Mouse (Mus musculus) MEL (cell line): Measurements from ENCODE around the gene Lemd1. TPM values are rescaled to one million over a fixed set of nuclear protein-coding genes. Genes with fewer than 3 reads are reported as not detected.

Experiments used
- DNase-seq: peaks from one replicate; pipeline ENCODE4 v3.0.0; 2011; ENCODE audit warnings: low read depth, low spot score
- H3K27ac ChIP-seq: 2 replicates; pipeline ENCODE4 v1.5.1; 2012; ENCODE audit warnings: low read depth, mild to moderate bottlenecking, control low read depth, low read length, moderate library complexity; ENCODE audit not compliant: control insufficient read depth
- H3K27me3 ChIP-seq, 2 experiments: fragments of 150-350 bp in 1 of 2; sonication (generic) in 1 of 2; 2 replicates each; pipeline ENCODE4 v1.6.1; 2012; ENCODE audit warnings: low read length in 2 of 2, mild to moderate bottlenecking in 2 of 2, improper control_type of control experiment in 1 of 2, moderate library complexity in 1 of 2; ENCODE audit not compliant: insufficient read depth in 2 of 2, control insufficient read depth in 1 of 2
- H3K36me3 ChIP-seq, 2 experiments: 2 replicates each; pipeline ENCODE4 v1.6.1; 2012 to 2014; ENCODE audit warnings: low read length in 2 of 2, improper control_type of control experiment in 1 of 2, inconsistent platforms in 1 of 2, mild to moderate bottlenecking in 1 of 2; ENCODE audit not compliant: insufficient read depth in 2 of 2, control insufficient read depth in 1 of 2
- H3K4me1 ChIP-seq, 2 experiments: fragments of 150-350 bp in 1 of 2; sonication (generic) in 1 of 2; 2 replicates each; pipeline ENCODE4 v1.6.1; 2012; ENCODE audit warnings: low read length in 2 of 2, improper control_type of control experiment in 1 of 2, mild to moderate bottlenecking in 1 of 2; ENCODE audit not compliant: insufficient read depth in 2 of 2, control insufficient read depth in 1 of 2
- H3K4me3 ChIP-seq, 2 experiments: fragments of 150-350 bp in 1 of 2; sonication (generic) in 1 of 2; 2 replicates each; pipeline ENCODE4 v1.5.1; 2012; ENCODE audit warnings: low read depth in 2 of 2, low read length in 2 of 2, mild to moderate bottlenecking in 2 of 2, moderate library complexity in 2 of 2, control low read depth in 1 of 2, improper control_type of control experiment in 1 of 2; ENCODE audit not compliant: control insufficient read depth in 1 of 2, insufficient read depth in 1 of 2
- H3K79me2 ChIP-seq: 2 replicates; pipeline ENCODE4 v1.6.1; 2012; ENCODE audit warnings: mild to moderate bottlenecking, low read length, moderate library complexity; ENCODE audit not compliant: control insufficient read depth, poor library complexity, insufficient read depth
- H3K9ac ChIP-seq: 2 replicates; pipeline ENCODE4 v1.6.1; 2012; ENCODE audit warnings: low read depth, mild to moderate bottlenecking, control low read depth, low read length, moderate library complexity; ENCODE audit not compliant: control insufficient read depth, poor library complexity, severe bottlenecking
- H3K9me3 ChIP-seq: fragments of 150-350 bp; sonication (generic); replicated peaks from 2 replicates; pipeline ENCODE4 v1.6.1; 2012; ENCODE audit warnings: mild to moderate bottlenecking, low read length, improper control_type of control experiment, moderate library complexity; ENCODE audit not compliant: insufficient read depth
- CHD1 ChIP-seq: IDR thresholded peaks from 2 replicates; pipeline ENCODE4 v1.6.1; 2012; ENCODE audit warnings: low read depth, mild to moderate bottlenecking, inconsistent platforms, low read length, improper control_type of control experiment
- CTCF ChIP-seq, 3 experiments: IDR thresholded peaks in 2 of 3; conservative IDR thresholded peaks in 1 of 3; 2 replicates each; pipeline ENCODE4 v1.5.1; 2011 to 2012; ENCODE audit warnings: low read length in 3 of 3, low read depth in 2 of 3, mild to moderate bottlenecking in 2 of 3, improper control_type of control experiment in 1 of 3, inconsistent platforms in 1 of 3, mixed read lengths in 1 of 3, moderate library complexity in 1 of 3; ENCODE audit not compliant: control insufficient read depth in 1 of 3, insufficient read depth in 1 of 3, poor library complexity in 1 of 3, severe bottlenecking in 1 of 3
- E2F4 ChIP-seq: IDR thresholded peaks from 2 replicates; pipeline ENCODE4 v1.6.1; 2011; ENCODE audit warnings: low read depth, low read length, improper control_type of control experiment, borderline replicate concordance
- GABPA ChIP-seq: IDR thresholded peaks from 2 replicates; pipeline ENCODE4 v1.6.1; 2012; ENCODE audit warnings: low read depth, mild to moderate bottlenecking, inconsistent platforms, low read length, improper control_type of control experiment, moderate library complexity
- KAT2A ChIP-seq: conservative IDR thresholded peaks from 2 replicates; pipeline ENCODE4 v1.6.1; 2012; ENCODE audit warnings: low read depth, low read length, improper control_type of control experiment, inconsistent platforms
- MAFK ChIP-seq: IDR thresholded peaks from 2 replicates; pipeline ENCODE4 v1.6.1; 2011; ENCODE audit warnings: low read depth, mild to moderate bottlenecking, low read length, improper control_type of control experiment, borderline replicate concordance
- MAZ ChIP-seq: IDR thresholded peaks from 2 replicates; pipeline ENCODE4 v1.6.1; 2012; ENCODE audit warnings: low read depth, mild to moderate bottlenecking, inconsistent platforms, low read length, improper control_type of control experiment
- MEF2A ChIP-seq: IDR thresholded peaks from 2 replicates; pipeline ENCODE4 v1.6.1; 2014; ENCODE audit warnings: low read depth, mild to moderate bottlenecking, inconsistent platforms, low read length, improper control_type of control experiment; ENCODE audit not compliant: poor library complexity, insufficient replicate concordance, severe bottlenecking; ENCODE audit errors: extremely low read depth
- MXI1 ChIP-seq: IDR thresholded peaks from 2 replicates; pipeline ENCODE4 v1.6.1; 2011; ENCODE audit warnings: mild to moderate bottlenecking, low read depth, low read length, improper control_type of control experiment
- MYB ChIP-seq: IDR thresholded peaks from 2 replicates; pipeline ENCODE4 v1.6.1; 2011; ENCODE audit warnings: mild to moderate bottlenecking, low read depth, low read length, improper control_type of control experiment
- MYC ChIP-seq: IDR thresholded peaks from 2 replicates; pipeline ENCODE4 v1.6.1; 2011; ENCODE audit warnings: low read depth, mild to moderate bottlenecking, low read length, improper control_type of control experiment, moderate library complexity
- NELFE ChIP-seq: IDR thresholded peaks from 2 replicates; pipeline ENCODE4 v1.6.1; 2011; ENCODE audit warnings: low read depth, low read length, improper control_type of control experiment
- NRF1 ChIP-seq: IDR thresholded peaks from 2 replicates; pipeline ENCODE4 v1.6.1; 2014; ENCODE audit warnings: low read depth, mild to moderate bottlenecking, inconsistent platforms, low read length, improper control_type of control experiment, moderate library complexity; ENCODE audit not compliant: poor library complexity, insufficient read depth, severe bottlenecking
- POLR2A ChIP-seq, 2 experiments: IDR thresholded peaks; 2 replicates each; pipeline ENCODE4 v1.6.1; 2011 to 2012; ENCODE audit warnings: low read length in 2 of 2, mild to moderate bottlenecking in 2 of 2, control low read depth in 1 of 2, improper control_type of control experiment in 1 of 2, low read depth in 1 of 2, moderate library complexity in 1 of 2; ENCODE audit not compliant: control insufficient read depth in 1 of 2, insufficient read depth in 1 of 2, poor library complexity in 1 of 2
- POLR2AphosphoS2 ChIP-seq: IDR thresholded peaks from 2 replicates; pipeline ENCODE4 v1.6.1; 2011; ENCODE audit warnings: low read length, improper control_type of control experiment
- POLR2AphosphoS5 ChIP-seq: IDR thresholded peaks from 2 replicates; pipeline ENCODE4 v1.6.1; 2012; ENCODE audit warnings: low read depth, borderline replicate concordance, mild to moderate bottlenecking, inconsistent platforms, low read length, moderate library complexity, mixed read lengths
- RCOR1 ChIP-seq: IDR thresholded peaks from 2 replicates; pipeline ENCODE4 v1.6.1; 2012; ENCODE audit warnings: low read depth, mild to moderate bottlenecking, inconsistent platforms, low read length, improper control_type of control experiment
- SIN3A ChIP-seq: IDR thresholded peaks from 2 replicates; pipeline ENCODE4 v1.6.1; 2012; ENCODE audit warnings: low read length, improper control_type of control experiment, inconsistent platforms
- TAL1 ChIP-seq: IDR thresholded peaks from 2 replicates; pipeline ENCODE4 v1.6.1; 2012; ENCODE audit warnings: mild to moderate bottlenecking, inconsistent platforms, low read length, moderate library complexity, mixed read lengths
- TBP ChIP-seq: IDR thresholded peaks from 2 replicates; pipeline ENCODE4 v1.8.0; 2011; ENCODE audit warnings: low read depth, low read length, improper control_type of control experiment
- TCF12 ChIP-seq: IDR thresholded peaks from 2 replicates; pipeline ENCODE4 v1.6.1; 2014; ENCODE audit warnings: low read depth, mild to moderate bottlenecking, inconsistent platforms, low read length, improper control_type of control experiment, moderate library complexity
- UBTF ChIP-seq: IDR thresholded peaks from 2 replicates; pipeline ENCODE4 v1.6.1; 2012; ENCODE audit warnings: low read depth, mild to moderate bottlenecking, inconsistent platforms, low read length, improper control_type of control experiment, moderate library complexity, borderline replicate concordance; ENCODE audit not compliant: insufficient read depth
- USF1 ChIP-seq: IDR thresholded peaks from 2 replicates; pipeline ENCODE4 v1.6.1; 2014; ENCODE audit warnings: low read depth, mild to moderate bottlenecking, inconsistent platforms, low read length, improper control_type of control experiment, moderate library complexity
- ZMIZ1 ChIP-seq: IDR thresholded peaks from 2 replicates; pipeline ENCODE4 v1.6.1; 2012; ENCODE audit warnings: low read depth, mild to moderate bottlenecking, inconsistent platforms, low read length, improper control_type of control experiment, moderate library complexity
- ZNF384 ChIP-seq: IDR thresholded peaks from 2 replicates; pipeline ENCODE4 v1.6.1; 2012; ENCODE audit warnings: low read depth, mild to moderate bottlenecking, inconsistent platforms, low read length, improper control_type of control experiment
- polyA plus RNA-seq, 2 experiments: library from polyadenylated mRNA; stranded (reverse) in 1 of 2; unstranded in 1 of 2; fragments of >175 nt in 1 of 2; fragments of >200 nt in 1 of 2; gene quantifications; 2 replicates each; pipeline versions ENCODE4 v1.2.1 to v1.2.4; 2012; ENCODE audit warnings: low replicate concordance in 2 of 2, low read depth in 1 of 2; ENCODE audit not compliant: insufficient read length in 2 of 2, insufficient read depth in 1 of 2, missing spikeins in 1 of 2
- total RNA-seq: library from RNA; depleted of rRNA; stranded (reverse); fragments of 300-350 nt; gene quantifications from 2 replicates; pipeline ENCODE4 v1.2.3, GENCODE M21; 2012

Gene Lemd1
- total and polyA plus RNA-seq, 3 experiments = not detected

DNA sequence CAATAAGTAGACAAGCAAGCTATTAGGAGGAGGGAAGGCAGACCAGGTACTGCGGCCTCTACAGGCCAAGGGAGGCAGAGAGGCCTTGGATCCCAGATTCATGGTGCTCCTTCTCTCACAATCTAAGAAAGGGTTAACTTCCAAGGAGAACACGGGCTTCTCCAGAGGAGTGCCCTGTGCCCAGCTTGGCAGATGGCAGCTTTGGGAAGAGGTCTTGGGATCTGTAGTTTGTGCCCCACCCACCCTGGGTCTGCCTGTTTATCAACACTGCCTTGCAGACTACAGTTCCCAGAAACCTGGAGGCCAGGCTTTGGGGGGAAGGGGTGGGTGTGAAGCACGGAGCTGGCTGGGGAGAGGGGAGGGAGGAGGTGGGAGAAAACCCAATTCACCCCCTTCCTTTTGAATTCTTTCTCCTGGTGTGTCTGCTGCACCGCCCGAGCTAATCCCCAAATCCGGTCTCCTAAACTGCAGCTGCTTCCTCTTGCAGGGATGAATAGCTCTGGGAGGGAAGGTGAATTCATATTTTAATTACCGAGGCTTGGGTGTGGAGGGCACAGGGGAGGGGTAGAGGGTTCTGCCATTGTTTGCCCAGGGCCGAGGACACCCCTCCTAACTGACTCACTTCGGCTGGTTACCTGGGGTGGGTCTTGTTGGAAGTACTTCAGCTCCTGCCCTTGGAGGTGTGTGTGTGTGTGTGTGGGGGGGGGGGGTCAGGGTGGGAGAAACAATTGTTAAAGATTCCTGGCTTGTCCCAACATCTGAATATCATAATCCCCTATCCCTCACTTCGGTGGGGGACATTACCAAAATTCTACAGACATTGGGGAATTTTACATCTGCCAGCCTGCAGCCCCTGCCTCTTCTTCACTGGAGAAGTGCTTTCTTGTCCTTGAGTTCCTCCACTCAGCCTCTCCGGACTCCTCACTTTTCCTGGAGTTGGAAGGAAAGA, 9.6 kb downstream of the Lemd1 start:
- no peak overlapping the region for H3K4me3 ChIP-seq
- no peaks in the 10 kb centered on the region for H3K79me2 ChIP-seq
- H3K4me1 ChIP-seq = no peaks in the 10 kb centered on the region
- no peaks in the 10 kb centered on the region for H3K9me3 ChIP-seq
- no peak for DNase-seq
- no peak overlapping the region for H3K27ac ChIP-seq
- TF ChIP-seq POLR2AphosphoS2 (no peak), NELFE (no peak), NRF1 (no peak), MYB (no peak), TBP (no peak), MXI1 (no peak), MAZ (no peak), E2F4 (no peak), USF1 (no peak), KAT2A (no peak), MYC (no peak), TCF12 (no peak), TAL1 (no peak), POLR2AphosphoS5 (no peak), SIN3A (no peak), GABPA (no peak), RCOR1 (no peak), UBTF (no peak), CHD1 (no peak), ZNF384 (no peak)
- peaks cover 28 to 36% of the 10 kb centered on the region in 2 experiments for H3K27me3 ChIP-seq
- no peak overlapping the region for H3K9ac ChIP-seq
- H3K36me3 ChIP-seq = no peaks in the 10 kb centered on the region

DNA sequence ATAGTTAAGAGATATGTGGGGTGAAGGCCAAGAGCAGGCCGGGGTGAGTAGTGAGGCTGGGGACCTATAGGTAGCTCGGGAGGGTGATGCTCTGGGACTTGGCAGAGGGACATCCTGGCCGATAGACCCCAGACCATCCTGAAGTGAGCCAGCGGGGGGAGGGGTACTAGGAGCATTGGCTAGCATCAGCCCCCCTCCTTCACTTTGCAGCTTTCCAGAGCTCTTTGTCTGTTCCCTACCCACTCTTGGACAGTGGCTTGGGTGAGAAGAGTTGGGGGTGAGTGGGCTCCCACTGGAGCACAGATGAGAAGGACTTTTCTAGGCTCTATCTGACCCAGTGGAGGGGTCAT, 10.3 kb downstream of the Lemd1 start:
- H3K27ac ChIP-seq = no peak overlapping the region
- TF ChIP-seq POLR2A (IDR thresholded peaks at IDR 0.05; ENCODE audit: control insufficient read depth in 1 of 2, insufficient read depth in 1 of 2, low read depth in 1 of 2, low read length in 2 of 2, poor library complexity in 1 of 2) (no peak), KAT2A (no peak), ZMIZ1 (no peak), SIN3A (no peak), CTCF (IDR thresholded peaks at IDR 0.05 in 2 of 3, conservative IDR thresholded peaks at IDR 0.05 in 1 of 3; ENCODE audit: control insufficient read depth in 1 of 3, insufficient read depth in 1 of 3, low read depth in 2 of 3, low read length in 3 of 3, poor library complexity in 1 of 3, severe bottlenecking in 1 of 3) (no peak), MAFK (no peak), TBP (no peak), MEF2A (no peak), MYB (no peak), MAZ (no peak), ZNF384 (no peak), MYC (no peak), MXI1 (no peak), POLR2AphosphoS2 (no peak)
- TF ChIP-seq, all 39 proteins: peak for 0
- peaks cover 31 to 40% of the 10 kb centered on the region in 2 experiments for H3K27me3 ChIP-seq

More for the DNA sequence above, 10.3 kb downstream of the Lemd1 start:
- Histone ChIP-seq H3K9ac (no peak overlapping the region), H3K36me3 (no peaks in the 10 kb centered on the region), H3K79me2 (no peaks in the 10 kb centered on the region), H3K4me3 (no peak overlapping the region), H3K9me3 (no peaks in the 10 kb centered on the region), H3K4me1 (no peaks in the 10 kb centered on the region)
- DNase-seq = no peak
